Mouse (Mus musculus): ENCODE measurements around the gene Ackr1.

GRCm38 (mm10) chr1:173374020-173374419, 40.5 kb upstream of the Ackr1 start:
- TF ChIP-seq CTCF (IDR thresholded peaks at IDR 0.05; ENCODE audit: low read depth) (no peak), EP300 (IDR thresholded peaks at IDR 0.05; ENCODE audit: low read depth) (no peak)

Data from liver, postnatal 0 days (tissue).